Mouse (Mus musculus): ENCODE measurements around the gene Ankrd60. TPM values are rescaled to one million over a fixed set of nuclear protein-coding genes. Genes with fewer than 3 reads are reported as not detected.

Gene Ankrd60
- not detected in 2 replicates for polyA plus RNA-seq (2015; fragmentation: Nextera tagmentation; extraction: Ambion mirVana)

DNA sequence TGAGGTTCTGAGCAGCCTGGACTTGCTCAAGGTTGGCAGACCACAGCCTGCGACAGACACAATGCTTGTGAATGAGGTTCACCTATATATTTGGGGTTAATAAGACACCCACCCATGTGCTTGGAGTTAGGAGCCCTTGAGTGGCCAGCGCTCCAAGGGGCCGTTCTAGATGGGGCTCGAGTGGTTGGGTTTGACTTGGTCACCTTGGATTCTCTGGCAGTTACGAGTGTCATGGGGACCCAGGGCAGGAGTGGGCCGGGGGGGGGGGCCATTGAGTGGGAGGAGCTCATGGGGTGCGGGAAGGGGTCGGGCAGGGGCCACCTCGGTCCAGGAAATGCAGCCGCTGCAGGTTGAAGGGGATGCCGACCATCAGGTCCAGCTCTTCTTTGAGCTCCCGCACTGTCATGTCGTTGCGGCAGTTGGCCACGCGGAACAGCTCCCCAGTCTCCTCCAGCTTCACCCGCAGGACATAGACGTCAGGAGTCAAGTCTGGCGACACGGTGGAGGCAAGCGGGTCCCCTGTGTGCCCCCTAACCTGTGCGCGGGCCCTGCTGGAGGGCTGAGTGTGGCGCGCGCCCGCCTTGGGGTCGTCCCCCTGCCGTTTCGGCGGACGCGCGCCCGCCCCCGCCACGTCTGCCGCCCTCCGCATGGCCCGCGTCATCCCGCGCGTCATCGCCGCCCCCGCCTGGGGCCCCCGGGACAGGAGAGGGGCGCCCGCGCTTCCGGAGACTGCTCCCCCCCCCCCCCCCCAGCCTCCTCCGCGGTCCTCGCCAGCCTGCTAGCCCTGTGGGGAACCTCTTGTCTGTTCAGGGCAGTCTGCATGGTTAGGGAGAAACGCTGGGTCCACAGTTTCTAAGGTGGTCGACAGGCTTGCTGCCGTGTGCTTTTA is at the start of gene Ankrd60:
Gene Ankrd60 (minus strand): TSS at position 697 of the 889 bp plus-strand sequence.
- Histone ChIP-seq H3K4me1 (peaks cover 11% of the 10 kb centered on the region), H3K36me3 (no peaks in the 10 kb centered on the region), H3K4me3 (replicated peaks) (peak within 1 kb of the TSS; percentile 48), H3K27me3 (peaks cover 59% of the 10 kb centered on the region), H3K9me3 (replicated peaks) (no peaks in the 10 kb centered on the region), H3K4me2 (peak within 1 kb of the TSS; percentile 90), H3K27ac (no peak within 1 kb of the TSS), H3K9ac (peak within 1 kb of the TSS; percentile 39; the same call in 1 of the 2 replicates)
- 9% methylated on average over 53 of the region's 58 CpGs for WGBS
- peak; percentile 71 for ATAC-seq (replicated peaks; ENCODE audit: low FRiP score)

DNA sequence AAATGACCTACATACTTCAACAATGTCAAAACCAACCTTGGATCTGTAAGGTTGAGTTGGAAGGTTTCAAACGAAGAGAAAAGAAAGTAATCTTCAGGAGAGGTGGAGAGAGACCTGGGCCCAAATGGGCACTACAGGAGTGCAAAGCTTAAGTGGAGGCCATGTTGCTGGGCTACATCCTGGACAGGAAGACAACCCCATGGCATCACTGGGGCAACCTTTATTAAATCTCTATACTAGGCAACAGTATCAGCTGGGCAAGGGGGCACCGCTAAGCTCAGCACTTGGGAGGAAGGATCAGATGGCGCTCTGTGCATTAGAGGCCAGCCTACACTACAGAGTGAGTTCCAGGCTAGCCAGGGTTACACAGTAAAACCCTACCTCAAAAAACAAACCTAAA is 47.6 kb upstream of the Ankrd60 start:
- Histone ChIP-seq H3K9ac (no peak overlapping the region), H3K27ac (no peak overlapping the region), H3K9me3 (replicated peaks) (no peaks in the 10 kb centered on the region), H3K4me2 (no peak overlapping the region), H3K36me3 (no peaks in the 10 kb centered on the region), H3K4me3 (replicated peaks) (no peak overlapping the region), H3K4me1 (0 out of 2 replicates have a peak, but pooled peaks cover 2% of the 10 kb centered on the region), H3K27me3 (no peaks in the 10 kb centered on the region)
- WGBS: 86% methylated on average over 3 of the region's 3 CpGs
- no peak for ATAC-seq (replicated peaks; ENCODE audit: low FRiP score)

DNA sequence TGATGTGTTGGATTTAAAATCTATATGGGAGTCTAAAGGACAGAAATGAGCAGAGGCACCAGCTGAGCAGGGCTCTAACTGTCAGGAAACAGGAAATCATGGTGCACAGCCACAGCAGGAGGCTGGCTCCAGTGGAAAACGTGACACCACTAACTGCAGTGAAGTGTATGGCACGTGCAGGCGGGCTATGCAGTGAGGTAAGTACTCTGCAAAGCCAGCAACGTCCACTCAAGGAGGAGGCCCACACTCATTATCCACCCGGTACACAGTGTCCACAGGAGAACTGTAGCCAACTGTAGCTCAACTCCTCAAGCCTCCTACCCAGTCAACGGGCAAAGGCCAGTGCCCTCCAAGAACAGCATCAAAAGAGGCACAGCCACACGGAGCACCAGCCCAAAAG is 46.5 kb upstream of the Ankrd60 start:
- ATAC-seq (replicated peaks; ENCODE audit: low FRiP score): no peak
- 62% methylated on average over 7 of the region's 7 CpGs for WGBS

DNA sequence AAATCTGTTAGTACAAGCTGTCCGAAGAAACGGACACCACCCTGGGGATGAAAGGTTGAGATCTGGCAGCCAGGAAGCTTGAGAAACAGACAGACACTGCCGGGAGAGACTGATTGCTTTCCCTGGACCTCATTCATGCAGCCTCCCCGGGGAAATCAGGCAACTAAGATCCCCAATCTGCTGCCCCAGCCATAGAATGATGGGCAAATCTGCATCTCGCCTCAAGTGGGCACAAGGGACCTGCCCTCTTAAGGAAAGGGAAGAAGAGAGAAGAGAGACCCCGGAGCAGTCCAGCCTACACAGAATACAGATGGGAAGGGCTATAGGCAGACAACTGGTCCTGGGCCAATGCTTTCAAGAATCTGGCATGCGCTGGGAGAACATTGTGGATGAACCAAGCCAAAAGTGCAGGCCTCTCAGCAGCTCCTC is 44.0 kb upstream of the Ankrd60 start:
- Histone ChIP-seq H3K9me3 (replicated peaks) (no peaks in the 10 kb centered on the region), H3K27me3 (no peaks in the 10 kb centered on the region), H3K27ac (no peak overlapping the region), H3K4me3 (replicated peaks) (no peak overlapping the region), H3K9ac (no peak overlapping the region), H3K4me1 (0 out of 2 replicates have a peak, but pooled peaks cover 2% of the 10 kb centered on the region), H3K4me2 (no peak overlapping the region), H3K36me3 (no peaks in the 10 kb centered on the region)
- WGBS: 60% methylated on average over 7 of the region's 7 CpGs
- ATAC-seq (replicated peaks; ENCODE audit: low FRiP score): no peak

More for the DNA sequence above, 46.5 kb upstream of the Ankrd60 start:
- Histone ChIP-seq H3K27me3 (no peaks in the 10 kb centered on the region), H3K36me3 (no peaks in the 10 kb centered on the region), H3K4me2 (no peak overlapping the region), H3K4me3 (replicated peaks) (no peak overlapping the region), H3K27ac (no peak overlapping the region), H3K9me3 (replicated peaks) (no peaks in the 10 kb centered on the region), H3K4me1 (0 out of 2 replicates have a peak, but pooled peaks cover 2% of the 10 kb centered on the region), H3K9ac (no peak overlapping the region)

DNA sequence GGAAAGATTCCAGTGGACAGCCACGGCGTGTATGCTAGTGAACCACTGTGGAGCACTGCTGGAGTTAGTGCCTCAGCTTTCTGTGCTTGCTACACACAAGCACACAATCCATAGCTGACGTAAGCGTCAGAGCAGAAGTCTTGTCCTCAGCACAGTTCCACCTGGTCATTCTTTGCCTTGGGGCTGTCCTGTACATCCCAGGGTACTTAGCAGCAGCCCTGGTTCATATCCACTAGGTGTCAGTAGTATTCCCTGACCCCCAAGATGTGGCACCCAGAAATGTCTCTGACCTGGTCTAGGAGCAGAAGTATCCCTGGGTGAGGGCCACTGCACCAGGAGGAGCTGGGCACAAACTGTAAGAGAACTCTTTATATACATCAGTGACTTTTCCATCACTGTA is 42.5 kb upstream of the Ankrd60 start:
- WGBS: 93% methylated on average over 4 of the region's 4 CpGs
- Histone ChIP-seq H3K4me2 (no peak overlapping the region), H3K27me3 (no peaks in the 10 kb centered on the region), H3K9ac (no peak overlapping the region), H3K27ac (no peak overlapping the region), H3K36me3 (no peaks in the 10 kb centered on the region), H3K4me3 (replicated peaks) (no peak overlapping the region), H3K9me3 (replicated peaks) (no peaks in the 10 kb centered on the region), H3K4me1 (peaks cover 7% of the 10 kb centered on the region; the same call in 1 of the 2 replicates)
- ATAC-seq (replicated peaks; ENCODE audit: low FRiP score): no peak

DNA sequence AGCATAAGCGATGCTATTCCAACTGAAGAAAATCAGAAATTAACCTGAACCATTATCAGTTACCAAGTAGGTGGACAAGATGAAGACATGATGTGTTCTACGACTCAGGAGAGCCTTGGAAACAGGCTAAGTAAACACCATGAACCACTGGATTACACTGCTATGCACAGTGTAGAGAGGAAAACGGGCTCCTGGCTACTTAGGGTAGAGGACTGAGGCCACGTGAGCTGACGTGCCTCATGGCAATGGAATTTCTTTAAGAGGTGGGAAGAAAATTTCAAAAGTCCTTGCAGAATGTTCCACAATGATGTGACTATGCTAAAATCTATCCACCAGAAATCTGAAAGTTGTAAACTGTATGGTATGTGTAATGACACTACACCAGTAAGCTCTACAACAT is 41.0 kb upstream of the Ankrd60 start:
- no peak for ATAC-seq (replicated peaks; ENCODE audit: low FRiP score)
- no peaks in the 10 kb centered on the region for H3K9me3 ChIP-seq (replicated peaks)
- H3K27me3 ChIP-seq: no peaks in the 10 kb centered on the region
- no peak overlapping the region for H3K27ac ChIP-seq
- 0 out of 2 replicates have a peak, but pooled peaks cover 4% of the 10 kb centered on the region for H3K36me3 ChIP-seq
- 91% methylated on average over 5 of the region's 5 CpGs for WGBS
- H3K4me2 ChIP-seq: no peak overlapping the region
- H3K4me1 ChIP-seq: peaks cover 12% of the 10 kb centered on the region; the same call in 1 of the 2 replicates
- H3K4me3 ChIP-seq (replicated peaks): no peak overlapping the region
- no peak overlapping the region for H3K9ac ChIP-seq

DNA sequence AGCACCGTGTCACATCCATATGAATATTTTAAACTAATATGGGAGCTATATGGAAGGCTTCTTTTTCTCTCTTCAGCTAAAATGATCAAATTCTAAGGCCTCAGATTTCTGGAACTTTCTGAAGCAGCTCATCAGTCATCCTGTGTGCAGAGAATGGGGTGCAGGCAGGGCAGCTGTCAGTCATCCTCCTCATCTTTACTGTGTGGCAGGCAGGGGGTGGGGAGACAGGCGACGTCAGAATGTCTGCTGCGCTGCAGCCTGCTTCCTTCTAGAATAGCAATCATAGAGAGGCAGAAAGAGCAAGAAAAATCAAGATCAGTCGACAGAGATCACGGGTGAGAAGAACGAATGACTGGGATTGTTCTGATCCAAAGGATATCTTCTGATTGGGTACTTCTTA is 38.0 kb upstream of the Ankrd60 start:
- H3K27ac ChIP-seq: peak overlapping the region; percentile 59

DNA sequence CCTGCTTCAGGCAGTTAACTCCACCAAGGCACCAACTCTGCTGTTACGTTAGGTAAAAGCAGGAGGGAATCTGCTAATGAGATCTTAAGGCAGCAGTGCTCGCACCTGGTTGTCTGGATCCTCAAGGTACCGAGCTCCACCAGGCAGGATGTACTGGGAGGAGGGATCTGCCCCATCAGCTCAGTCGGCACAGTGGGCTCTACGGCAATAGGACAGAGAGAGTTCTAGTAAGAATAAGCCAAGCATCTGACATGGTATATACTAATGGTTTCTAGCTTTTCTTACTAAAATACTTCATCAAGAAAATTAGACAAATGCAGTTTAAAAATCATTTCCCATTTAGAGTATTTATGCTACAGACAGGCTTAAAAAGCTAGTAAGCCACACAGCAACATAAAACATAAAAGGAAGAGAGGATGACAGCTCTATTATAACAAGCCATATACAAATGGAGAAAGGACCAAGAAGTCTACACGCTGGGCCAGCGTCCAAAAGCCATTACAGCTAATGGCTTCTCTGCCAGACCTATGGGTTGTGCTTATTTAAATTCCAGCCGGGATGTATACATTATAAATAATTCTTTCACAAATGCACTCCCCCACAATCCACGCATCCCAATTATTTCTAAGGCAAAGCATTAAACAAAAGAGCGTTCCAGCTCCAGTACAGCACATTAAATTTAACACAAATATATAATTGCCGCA is 37.4 kb upstream of the Ankrd60 start:
- 70% methylated on average over 11 of the region's 11 CpGs for WGBS

More for the DNA sequence above, 38.0 kb upstream of the Ankrd60 start:
- WGBS: 72% methylated on average over 7 of the region's 7 CpGs
- no peaks in the 10 kb centered on the region for H3K9me3 ChIP-seq (replicated peaks)
- no peak overlapping the region for H3K4me2 ChIP-seq
- no peak overlapping the region for H3K4me3 ChIP-seq (replicated peaks)
- H3K27me3 ChIP-seq: no peaks in the 10 kb centered on the region
- no peak overlapping the region for H3K9ac ChIP-seq
- peaks cover 15% of the 10 kb centered on the region for H3K4me1 ChIP-seq
- H3K36me3 ChIP-seq: 0 out of 2 replicates have a peak, but pooled peaks cover 8% of the 10 kb centered on the region
- ATAC-seq (replicated peaks; ENCODE audit: low FRiP score): no peak

DNA sequence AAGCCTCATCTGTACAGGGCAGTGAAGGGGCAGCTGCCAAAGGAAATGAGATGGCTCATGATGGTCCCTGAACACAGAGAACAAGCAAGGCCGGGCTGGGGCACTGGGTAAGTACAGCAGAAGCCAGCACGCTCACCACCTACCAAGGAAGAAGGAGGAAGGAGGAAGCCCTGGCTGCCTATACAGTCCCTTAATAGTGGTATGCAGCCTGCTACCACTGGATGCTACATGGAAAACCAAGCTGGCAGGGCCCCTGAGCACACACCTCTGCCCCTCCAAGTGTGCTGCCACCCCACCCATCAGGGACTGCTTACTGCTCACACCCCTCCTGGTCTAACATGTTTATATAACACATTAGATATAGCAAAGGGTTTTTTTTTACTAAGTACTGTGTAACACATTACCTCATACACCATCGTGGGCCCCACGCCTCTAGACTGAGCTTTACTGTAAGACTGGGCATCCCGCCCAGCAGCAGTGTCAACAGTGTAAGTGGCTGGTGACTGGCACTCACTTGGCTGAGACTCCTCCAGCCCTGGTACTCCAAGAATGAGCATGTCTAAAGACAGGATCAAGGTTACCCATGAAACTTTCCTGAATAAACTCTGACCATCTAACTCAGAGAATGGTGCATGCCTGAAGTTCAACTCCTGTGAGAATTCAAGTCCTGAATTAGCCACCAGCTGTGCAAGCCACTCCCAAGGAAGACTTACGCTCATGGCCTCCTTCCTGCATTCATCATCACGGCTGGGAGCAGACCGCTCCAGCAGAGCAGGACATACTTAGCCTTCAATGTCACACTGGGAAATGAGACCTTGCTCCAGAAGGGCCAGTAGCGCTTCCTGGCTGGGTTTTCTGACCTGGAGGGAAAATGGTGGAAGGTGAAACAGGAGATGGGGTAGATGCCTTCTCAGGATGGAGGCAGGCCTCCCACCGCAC is 30.1 kb upstream of the Ankrd60 start:
- H3K36me3 ChIP-seq: peaks cover 36% of the 10 kb centered on the region
- H3K4me2 ChIP-seq: no peak overlapping the region
- no peaks in the 10 kb centered on the region for H3K9me3 ChIP-seq (replicated peaks)
- 0 out of 2 replicates have a peak overlapping the region, but pooled peaks have one; percentile 22 for H3K27ac ChIP-seq
- WGBS: 75% methylated on average over 10 of the region's 10 CpGs
- peaks cover 8% of the 10 kb centered on the region; the same call in 1 of the 2 replicates for H3K4me1 ChIP-seq
- no peak for ATAC-seq (replicated peaks; ENCODE audit: low FRiP score)
- H3K4me3 ChIP-seq (replicated peaks): no peak overlapping the region
- H3K9ac ChIP-seq: no peak overlapping the region
- no peaks in the 10 kb centered on the region for H3K27me3 ChIP-seq

More for the DNA sequence above, 37.4 kb upstream of the Ankrd60 start:
- Histone ChIP-seq H3K27ac (no peak overlapping the region), H3K27me3 (no peaks in the 10 kb centered on the region), H3K36me3 (0 out of 2 replicates have a peak, but pooled peaks cover 10% of the 10 kb centered on the region), H3K4me1 (peaks cover 18% of the 10 kb centered on the region), H3K4me2 (no peak overlapping the region), H3K9me3 (replicated peaks) (no peaks in the 10 kb centered on the region), H3K9ac (no peak overlapping the region), H3K4me3 (replicated peaks) (no peak overlapping the region)
- ATAC-seq (replicated peaks; ENCODE audit: low FRiP score): peak; percentile 45; the same call in 1 of the 2 replicates

DNA sequence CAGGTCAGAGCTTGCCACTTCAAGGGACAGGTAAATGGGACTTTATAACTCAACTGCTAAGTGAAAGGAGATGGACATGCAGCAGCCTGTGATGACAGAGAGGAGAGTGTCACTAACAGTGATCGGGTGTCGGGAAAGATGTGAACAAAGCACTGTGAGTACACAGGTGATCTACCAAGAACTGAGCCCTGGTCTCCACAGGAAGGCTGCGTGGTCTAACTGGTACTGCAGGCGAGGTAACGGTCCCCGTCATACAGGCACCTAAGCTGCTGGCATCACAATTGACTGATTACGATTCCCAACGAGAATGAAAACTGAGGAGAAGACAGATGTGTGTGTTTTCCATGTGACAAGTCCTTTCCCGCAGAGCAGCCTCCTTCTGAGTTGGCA is 28.2 kb upstream of the Ankrd60 start:
- Histone ChIP-seq H3K36me3 (peaks cover 50% of the 10 kb centered on the region), H3K27ac (no peak overlapping the region), H3K4me1 (peaks cover 5% of the 10 kb centered on the region; the same call in 1 of the 2 replicates), H3K27me3 (no peaks in the 10 kb centered on the region), H3K9me3 (replicated peaks) (no peaks in the 10 kb centered on the region), H3K4me3 (replicated peaks) (no peak overlapping the region), H3K9ac (no peak overlapping the region), H3K4me2 (no peak overlapping the region)
- no peak for ATAC-seq (replicated peaks; ENCODE audit: low FRiP score)
- 84% methylated on average over 9 of the region's 9 CpGs for WGBS

DNA sequence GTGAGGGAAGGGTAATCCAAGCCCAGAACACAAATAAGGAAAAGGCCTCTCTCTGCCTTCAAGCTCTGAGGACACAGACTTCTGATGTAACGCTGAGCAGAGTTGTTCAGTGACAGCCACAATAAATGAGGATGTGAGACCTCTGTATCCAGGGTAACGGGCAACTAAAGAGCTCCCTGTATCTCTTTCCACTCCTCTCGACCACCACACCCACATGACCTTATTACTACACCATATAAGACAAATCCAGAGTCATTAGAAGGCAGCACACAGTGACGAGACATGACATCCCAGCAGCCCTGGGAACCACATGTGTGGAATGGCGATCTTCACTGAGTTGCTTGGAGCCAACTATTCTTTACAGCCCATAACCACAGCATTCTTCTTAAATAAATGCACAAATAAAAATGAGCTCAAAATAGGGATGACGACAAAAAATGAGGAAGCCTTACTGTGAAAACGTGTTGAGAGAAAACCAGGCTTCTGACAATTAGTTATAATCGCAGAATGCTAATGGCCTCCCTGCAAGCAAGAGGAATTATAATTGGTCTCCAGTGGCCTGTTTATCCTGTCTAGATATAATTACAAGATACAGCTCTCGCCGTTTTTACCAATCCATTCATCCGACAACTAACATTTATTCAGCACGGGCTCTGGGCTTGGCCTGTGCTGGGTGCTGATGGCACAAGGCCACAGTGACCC is 27.7 kb upstream of the Ankrd60 start:
- H3K4me2 ChIP-seq: no peak overlapping the region
- H3K9ac ChIP-seq: no peak overlapping the region
- H3K36me3 ChIP-seq: peaks cover 51% of the 10 kb centered on the region
- H3K4me3 ChIP-seq (replicated peaks): no peak overlapping the region
- no peaks in the 10 kb centered on the region for H3K9me3 ChIP-seq (replicated peaks)
- H3K27ac ChIP-seq: no peak overlapping the region
- H3K4me1 ChIP-seq: no peaks in the 10 kb centered on the region
- ATAC-seq (replicated peaks; ENCODE audit: low FRiP score): no peak
- no peaks in the 10 kb centered on the region for H3K27me3 ChIP-seq
- WGBS: 62% methylated on average over 12 of the region's 12 CpGs
